Mouse (Mus musculus) MEL (cell line): ENCODE results near the gene Fam210b.

Experiments
- CHD2 ChIP-seq: IDR thresholded peaks from 2 replicates; pipeline ENCODE4 v1.6.1; 2011; ENCODE audit warnings: low read length, improper control_type of control experiment
- CTCF ChIP-seq, 3 experiments: IDR thresholded peaks in 2 of 3; conservative IDR thresholded peaks in 1 of 3; 2 replicates each; pipeline ENCODE4 v1.5.1; 2011 to 2012; ENCODE audit warnings: low read length in 3 of 3, low read depth in 2 of 3, mild to moderate bottlenecking in 2 of 3, improper control_type of control experiment in 1 of 3, inconsistent platforms in 1 of 3, mixed read lengths in 1 of 3, moderate library complexity in 1 of 3; ENCODE audit not compliant: control insufficient read depth in 1 of 3, insufficient read depth in 1 of 3, poor library complexity in 1 of 3, severe bottlenecking in 1 of 3
- EP300 ChIP-seq, 2 experiments: IDR thresholded peaks; 2 replicates each; pipeline ENCODE4 v1.6.1; 2011; ENCODE audit warnings: improper control_type of control experiment in 2 of 2, low read length in 2 of 2, low read depth in 1 of 2, mild to moderate bottlenecking in 1 of 2
- GABPA ChIP-seq: IDR thresholded peaks from 2 replicates; pipeline ENCODE4 v1.6.1; 2012; ENCODE audit warnings: low read depth, mild to moderate bottlenecking, inconsistent platforms, low read length, improper control_type of control experiment, moderate library complexity
- GATA1 ChIP-seq: IDR thresholded peaks from 2 replicates; pipeline ENCODE4 v1.6.1; 2011; ENCODE audit warnings: low read depth, low read length, improper control_type of control experiment
- MXI1 ChIP-seq: IDR thresholded peaks from 2 replicates; pipeline ENCODE4 v1.6.1; 2011; ENCODE audit warnings: mild to moderate bottlenecking, low read depth, low read length, improper control_type of control experiment
- MYC ChIP-seq: IDR thresholded peaks from 2 replicates; pipeline ENCODE4 v1.6.1; 2011; ENCODE audit warnings: low read depth, mild to moderate bottlenecking, low read length, improper control_type of control experiment, moderate library complexity
- NELFE ChIP-seq: IDR thresholded peaks from 2 replicates; pipeline ENCODE4 v1.6.1; 2011; ENCODE audit warnings: low read depth, low read length, improper control_type of control experiment
- POLR2A ChIP-seq, 2 experiments: IDR thresholded peaks; 2 replicates each; pipeline ENCODE4 v1.6.1; 2011 to 2012; ENCODE audit warnings: low read length in 2 of 2, mild to moderate bottlenecking in 2 of 2, control low read depth in 1 of 2, improper control_type of control experiment in 1 of 2, low read depth in 1 of 2, moderate library complexity in 1 of 2; ENCODE audit not compliant: control insufficient read depth in 1 of 2, insufficient read depth in 1 of 2, poor library complexity in 1 of 2
- RAD21 ChIP-seq: IDR thresholded peaks from 2 replicates; pipeline ENCODE4 v1.6.1; 2011; ENCODE audit warnings: mild to moderate bottlenecking, low read depth, low read length, improper control_type of control experiment
- SIN3A ChIP-seq: IDR thresholded peaks from 2 replicates; pipeline ENCODE4 v1.6.1; 2012; ENCODE audit warnings: low read length, improper control_type of control experiment, inconsistent platforms
- USF1 ChIP-seq: IDR thresholded peaks from 2 replicates; pipeline ENCODE4 v1.6.1; 2014; ENCODE audit warnings: low read depth, mild to moderate bottlenecking, inconsistent platforms, low read length, improper control_type of control experiment, moderate library complexity
- ZC3H11A ChIP-seq: IDR thresholded peaks from 2 replicates; pipeline ENCODE4 v1.6.1; 2012; ENCODE audit warnings: low read depth, mild to moderate bottlenecking, inconsistent platforms, low read length, improper control_type of control experiment

DNA sequence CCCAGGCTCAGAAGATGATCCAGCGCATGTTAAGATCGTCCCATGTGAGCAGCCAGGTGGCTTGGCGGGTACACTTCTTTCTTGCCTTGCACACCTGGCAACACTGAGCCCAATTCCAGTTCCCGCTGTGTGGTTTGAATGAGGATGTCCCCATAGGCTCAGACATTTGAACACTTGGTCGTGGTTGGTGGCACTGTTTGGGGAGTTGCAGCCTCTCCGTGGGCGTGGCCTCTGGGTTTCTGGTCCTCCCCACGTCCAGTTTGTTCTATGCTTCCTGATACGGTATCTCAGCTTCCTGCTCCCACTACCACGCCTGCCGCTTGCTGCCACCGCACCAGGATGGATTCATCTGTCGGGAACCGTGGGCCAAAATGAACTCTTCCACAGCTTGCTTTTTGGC lies 4.4 kb downstream of the Fam210b start:
- TF ChIP-seq MYC = no peak
- TF ChIP-seq RAD21 = no peak
- no peak for TF ChIP-seq EP300 (IDR thresholded peaks at IDR 0.05; ENCODE audit: low read depth in 1 of 2, low read length in 2 of 2)
- no peak for TF ChIP-seq MXI1
- no peak for TF ChIP-seq CTCF (IDR thresholded peaks at IDR 0.05 in 2 of 3, conservative IDR thresholded peaks at IDR 0.05 in 1 of 3; ENCODE audit: control insufficient read depth in 1 of 3, insufficient read depth in 1 of 3, low read depth in 2 of 3, low read length in 3 of 3, poor library complexity in 1 of 3, severe bottlenecking in 1 of 3)
- TF ChIP-seq GABPA = no peak
- TF ChIP-seq CHD2 = no peak
- TF ChIP-seq POLR2A (IDR thresholded peaks at IDR 0.05; ENCODE audit: control insufficient read depth in 1 of 2, insufficient read depth in 1 of 2, low read depth in 1 of 2, low read length in 2 of 2, poor library complexity in 1 of 2) = no peak
- no peak for TF ChIP-seq USF1
- no peak for TF ChIP-seq GATA1
- no peak for TF ChIP-seq NELFE
- TF ChIP-seq ZC3H11A = no peak
- TF ChIP-seq SIN3A = no peak
